Mouse (Mus musculus): ENCODE data around the gene Pbp2. TPM values are rescaled to one million over a fixed set of nuclear protein-coding genes. Genes with fewer than 3 reads are reported as not detected.

Pbp2 gene
- polyA plus RNA-seq, 1 experiment from 2014 or later: not detected

GRCm38 (mm10) chr6:135267221-135267620 is 43.0 kb downstream of the Pbp2 start:
- Histone ChIP-seq H3K27me3 (ENCODE audit: insufficient read depth, poor library complexity, severe bottlenecking) (no peaks in the 10 kb centered on the region), H3K36me3 (no peaks in the 10 kb centered on the region), H3K9me3 (0 out of 2 replicates have a peak, but pooled peaks cover 7% of the 10 kb centered on the region), H3K27ac (no peak overlapping the region), H3K4me1 (replicated peaks) (peaks cover 33% of the 10 kb centered on the region), H3K4me3 (no peak overlapping the region)
- 82% methylated on average over 3 of the region's 3 CpGs for WGBS
- no peak for DNase-seq (ENCODE audit: low spot score)

DNA sequence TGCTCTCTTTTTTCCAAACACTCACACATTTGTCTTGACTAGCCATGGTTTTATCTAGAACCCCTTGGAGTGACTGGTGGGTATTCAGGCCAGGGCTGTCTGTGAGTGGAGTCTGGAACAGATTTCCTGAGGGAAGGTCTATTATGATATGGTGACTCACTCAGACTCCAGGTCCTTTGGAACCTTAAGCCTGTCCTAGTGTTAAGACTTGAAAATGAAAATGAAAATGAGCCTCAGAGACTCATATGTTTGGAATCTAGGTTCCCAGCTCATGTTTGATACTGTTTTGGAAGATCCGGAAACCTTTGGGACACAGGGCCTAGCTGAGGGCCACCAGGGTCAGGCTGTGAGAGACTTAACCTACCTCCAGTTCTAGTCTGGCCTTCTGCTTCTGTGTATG is 44.1 kb downstream of the Pbp2 start:
- no peaks in the 10 kb centered on the region for H3K36me3 ChIP-seq
- 88% methylated on average over 1 of the region's 1 CpGs for WGBS
- H3K9me3 ChIP-seq: 0 out of 2 replicates have a peak, but pooled peaks cover 7% of the 10 kb centered on the region
- H3K4me1 ChIP-seq (replicated peaks): peaks cover 21% of the 10 kb centered on the region
- H3K27ac ChIP-seq: no peak overlapping the region
- DNase-seq (ENCODE audit: low spot score): no peak
- no peaks in the 10 kb centered on the region for H3K27me3 ChIP-seq (ENCODE audit: insufficient read depth, poor library complexity, severe bottlenecking)
- no peak overlapping the region for H3K4me3 ChIP-seq

DNA sequence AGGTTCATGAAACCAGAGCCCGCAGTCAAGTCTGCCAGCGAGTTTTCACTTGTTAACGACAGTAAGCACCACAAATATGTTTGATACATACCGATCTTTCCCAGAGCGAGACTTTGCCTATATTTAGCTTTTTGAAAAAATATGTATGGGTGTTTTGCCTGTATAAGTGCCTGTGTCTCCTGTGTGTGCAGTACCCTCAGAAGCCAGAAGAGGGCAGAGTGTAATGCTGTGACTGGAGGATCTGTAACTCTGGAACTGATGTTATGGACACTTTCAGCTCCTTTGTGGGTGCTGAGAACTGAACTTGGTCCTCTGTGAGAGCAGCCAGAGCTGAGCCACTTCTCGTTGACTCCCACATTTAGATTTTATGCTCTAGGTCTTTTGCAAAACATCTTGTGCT is 46.1 kb downstream of the Pbp2 start:
- Histone ChIP-seq H3K4me3 (no peak overlapping the region), H3K27me3 (ENCODE audit: insufficient read depth, poor library complexity, severe bottlenecking) (no peaks in the 10 kb centered on the region)
- WGBS: 96% methylated on average over 6 of the region's 6 CpGs

GRCm38 (mm10) chr6:135262565-135262964 is 47.6 kb downstream of the Pbp2 start:
- WGBS: 85% methylated on average over 2 of the region's 2 CpGs
- H3K36me3 ChIP-seq: no peaks in the 10 kb centered on the region
- no peak overlapping the region for H3K4me3 ChIP-seq
- H3K27me3 ChIP-seq (ENCODE audit: insufficient read depth, poor library complexity, severe bottlenecking): no peaks in the 10 kb centered on the region
- no peak for DNase-seq (ENCODE audit: low spot score)
- 0 out of 2 replicates have a peak, but pooled peaks cover 9% of the 10 kb centered on the region for H3K4me1 ChIP-seq (replicated peaks)
- H3K27ac ChIP-seq: no peak overlapping the region
- H3K9me3 ChIP-seq: 0 out of 2 replicates have a peak, but pooled peaks cover 7% of the 10 kb centered on the region

More for the DNA sequence above, 46.1 kb downstream of the Pbp2 start:
- DNase-seq (ENCODE audit: low spot score): no peak
- no peak overlapping the region for H3K27ac ChIP-seq
- 0 out of 2 replicates have a peak, but pooled peaks cover 9% of the 10 kb centered on the region for H3K4me1 ChIP-seq (replicated peaks)
- 0 out of 2 replicates have a peak, but pooled peaks cover 7% of the 10 kb centered on the region for H3K9me3 ChIP-seq
- H3K36me3 ChIP-seq: no peaks in the 10 kb centered on the region

- Histone ChIP-seq H3K4me3 (no peak overlapping the region), H3K4me1 (replicated peaks) (no peaks in the 10 kb centered on the region), H3K36me3 (no peaks in the 10 kb centered on the region), H3K27me3 (ENCODE audit: insufficient read depth, poor library complexity, severe bottlenecking) (no peaks in the 10 kb centered on the region), H3K27ac (no peak overlapping the region), H3K9me3 (0 out of 2 replicates have a peak, but pooled peaks cover 7% of the 10 kb centered on the region)
- WGBS: 93% methylated on average over 9 of the region's 9 CpGs
- no peak for DNase-seq (ENCODE audit: low spot score)
Measured at GRCm38 (mm10) chr6:135261124-135261523, 49.1 kb downstream of the Pbp2 start.

DNA sequence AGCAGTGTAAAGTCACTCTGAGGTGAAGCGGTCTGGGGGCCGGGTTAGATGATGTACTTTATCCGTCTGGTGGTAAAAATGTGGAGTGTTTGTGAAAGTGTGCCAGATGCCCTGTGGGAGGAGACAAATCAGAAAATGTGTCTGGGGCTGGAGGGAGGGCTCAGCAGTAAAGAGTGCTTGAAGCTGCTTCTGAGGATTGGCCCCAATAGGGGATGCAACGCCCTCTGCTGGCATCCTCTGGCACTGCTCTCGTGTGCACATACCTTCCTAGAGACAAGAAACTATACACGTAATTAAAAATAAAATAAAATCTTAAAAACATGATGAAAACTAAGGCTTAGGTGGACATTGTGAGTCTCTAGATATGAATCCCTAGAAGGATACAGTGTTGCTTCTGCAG is 49.8 kb downstream of the Pbp2 start:
- Histone ChIP-seq H3K4me3 (no peak overlapping the region), H3K9me3 (0 out of 2 replicates have a peak, but pooled peaks cover 11% of the 10 kb centered on the region)
- no peak for DNase-seq (ENCODE audit: low spot score)

More for the DNA sequence above, 49.8 kb downstream of the Pbp2 start:
- WGBS: 91% methylated on average over 6 of the region's 6 CpGs
- H3K4me1 ChIP-seq (replicated peaks): no peaks in the 10 kb centered on the region
- no peaks in the 10 kb centered on the region for H3K27me3 ChIP-seq (ENCODE audit: insufficient read depth, poor library complexity, severe bottlenecking)
- no peak overlapping the region for H3K27ac ChIP-seq
- H3K36me3 ChIP-seq: no peaks in the 10 kb centered on the region

Other genes starting within 250 kb of the Pbp2 start
- gene Gprc5a, start 244.8 kb downstream of the Pbp2 start, polyA plus RNA-seq (2016; fragmentation: Nextera tagmentation; extraction: Ambion mirVana): 3.2 and 3.5 TPM in 2 replicates
- gene Gprc5d, start 192.1 kb downstream of the Pbp2 start, polyA plus RNA-seq (2016; fragmentation: Nextera tagmentation; extraction: Ambion mirVana): not detected in 2 replicates
- gene Fam234b, start 112.4 kb downstream of the Pbp2 start, polyA plus RNA-seq (2016; fragmentation: Nextera tagmentation; extraction: Ambion mirVana): 24.5 and 28.0 TPM in 2 replicates
- 6.3 and 9.0 TPM in 2 replicates for gene Hebp1, start 112.4 kb downstream of the Pbp2 start, polyA plus RNA-seq (2016; fragmentation: Nextera tagmentation; extraction: Ambion mirVana)
- gene Gsg1, start 56.1 kb downstream of the Pbp2 start, polyA plus RNA-seq (2016; fragmentation: Nextera tagmentation; extraction: Ambion mirVana): 0.39 and 0.58 TPM in 2 replicates
- 6.2 and 10.5 TPM in 2 replicates for gene Emp1, start 52.1 kb upstream of the Pbp2 start, polyA plus RNA-seq (2016; fragmentation: Nextera tagmentation; extraction: Ambion mirVana)